Mouse (Mus musculus) erythroblast, embryonic 14.5 days (primary cell): ENCODE measurements around the gene Mcts2. TPM values are rescaled to one million over a fixed set of nuclear protein-coding genes. Genes with fewer than 3 reads are reported as not detected.

Experiments used
- H3K27me3 ChIP-seq: 2 replicates; pipeline ENCODE4 v1.6.1; 2012; ENCODE audit warnings: inconsistent platforms; ENCODE audit not compliant: control insufficient read depth
- H3K36me3 ChIP-seq: 2 replicates; pipeline ENCODE4 v1.6.1; 2012; ENCODE audit warnings: mild to moderate bottlenecking, inconsistent platforms; ENCODE audit not compliant: control insufficient read depth
- H3K4me1 ChIP-seq: 2 replicates; pipeline ENCODE4 v1.6.1; 2012; ENCODE audit warnings: inconsistent platforms; ENCODE audit not compliant: control insufficient read depth
- H3K4me3 ChIP-seq: replicated peaks from 2 replicates; pipeline ENCODE3; 2012; ENCODE audit warnings: moderate library complexity, mild to moderate bottlenecking, inconsistent platforms
- H3K9me3 ChIP-seq: 2 replicates; pipeline ENCODE4 v1.6.1; 2012; ENCODE audit warnings: low read length, inconsistent platforms, mixed read lengths; ENCODE audit not compliant: control insufficient read depth
- GATA1 ChIP-seq: IDR thresholded peaks from 2 replicates; pipeline ENCODE4 v1.6.1; 2012; ENCODE audit warnings: low read length, inconsistent platforms, mixed read lengths
- TAL1 ChIP-seq: IDR thresholded peaks from 3 replicates; pipeline ENCODE4 v1.6.1; 2012; ENCODE audit warnings: low read length, inconsistent platforms, mixed read lengths
- polyA plus RNA-seq: library from polyadenylated mRNA; stranded (reverse); fragments of >175 nt; gene quantifications from 2 replicates; pipeline ENCODE4 v1.2.3, GENCODE M21; 2012

Mcts2 gene
- polyA plus RNA-seq, 1 experiment = 0.30 TPM

- Histone ChIP-seq H3K4me3 (peak within 1 kb of the TSS; percentile 85), H3K4me1 (peaks cover 39% of the 10 kb centered on the region), H3K27me3 (peaks cover 2% of the 10 kb centered on the region; the same call in 1 of the 2 replicates), H3K9me3 (no peaks in the 10 kb centered on the region), H3K36me3 (peaks cover 20% of the 10 kb centered on the region)
- TF ChIP-seq GATA1 (no peak), TAL1 (no peak)
Observed at GRCm38 (mm10) chr2:152669256-152669638, 17.6 kb upstream of the Mcts2 start, which contains the start of gene H13. H13 (plus strand) TSS chr2:152669461.

- Histone ChIP-seq H3K4me3 (peak overlapping the region; percentile 85), H3K36me3 (peaks cover 22% of the 10 kb centered on the region), H3K27me3 (peaks cover 2% of the 10 kb centered on the region; the same call in 1 of the 2 replicates), H3K9me3 (no peaks in the 10 kb centered on the region), H3K4me1 (peaks cover 39% of the 10 kb centered on the region)
- TF ChIP-seq GATA1 (no peak), TAL1 (no peak)
Observed at GRCm38 (mm10) chr2:152669639-152670484, 17.0 kb upstream of the Mcts2 start.

GRCm38 (mm10) chr2:152670983-152671641 is 15.7 kb upstream of the Mcts2 start:
- Histone ChIP-seq H3K9me3 (no peaks in the 10 kb centered on the region), H3K4me3 (peak overlapping the region; percentile 85), H3K27me3 (no peaks in the 10 kb centered on the region), H3K4me1 (peaks cover 39% of the 10 kb centered on the region), H3K36me3 (peaks cover 34% of the 10 kb centered on the region)
- TF ChIP-seq TAL1 = no peak
- no peak for TF ChIP-seq GATA1

- TF ChIP-seq GATA1 (no peak), TAL1 (no peak)
- H3K36me3 ChIP-seq = peaks cover 39% of the 10 kb centered on the region
- H3K4me1 ChIP-seq = peaks cover 39% of the 10 kb centered on the region
- H3K27me3 ChIP-seq = no peaks in the 10 kb centered on the region
- H3K9me3 ChIP-seq = no peaks in the 10 kb centered on the region
- no peak overlapping the region for H3K4me3 ChIP-seq
Observed at GRCm38 (mm10) chr2:152671642-152671999, 15.2 kb upstream of the Mcts2 start.

- TF ChIP-seq TAL1 = no peak
- TF ChIP-seq GATA1 = no peak
- peaks cover 43% of the 10 kb centered on the region for H3K36me3 ChIP-seq
- no peaks in the 10 kb centered on the region for H3K27me3 ChIP-seq
- no peak overlapping the region for H3K4me3 ChIP-seq
- H3K9me3 ChIP-seq = no peaks in the 10 kb centered on the region
- peaks cover 39% of the 10 kb centered on the region for H3K4me1 ChIP-seq
Observed at GRCm38 (mm10) chr2:152672166-152672565, 14.7 kb upstream of the Mcts2 start.

- Histone ChIP-seq H3K36me3 (peaks cover 62% of the 10 kb centered on the region), H3K9me3 (no peaks in the 10 kb centered on the region), H3K4me3 (no peak overlapping the region), H3K27me3 (no peaks in the 10 kb centered on the region), H3K4me1 (peaks cover 37% of the 10 kb centered on the region)
- TF ChIP-seq TAL1 (no peak), GATA1 (no peak)
Observed at GRCm38 (mm10) chr2:152674148-152674547, 12.7 kb upstream of the Mcts2 start.

- H3K27me3 ChIP-seq = no peaks in the 10 kb centered on the region
- TF ChIP-seq GATA1 (no peak), TAL1 (no peak)
- no peaks in the 10 kb centered on the region for H3K9me3 ChIP-seq
- peaks cover 74% of the 10 kb centered on the region for H3K36me3 ChIP-seq
- H3K4me1 ChIP-seq = peaks cover 26% of the 10 kb centered on the region
- H3K4me3 ChIP-seq = no peak overlapping the region
Observed at GRCm38 (mm10) chr2:152675252-152675791, 11.5 kb upstream of the Mcts2 start.

- Histone ChIP-seq H3K27me3 (no peaks in the 10 kb centered on the region), H3K36me3 (peaks cover 87% of the 10 kb centered on the region), H3K4me1 (peaks cover 2% of the 10 kb centered on the region), H3K4me3 (no peak overlapping the region), H3K9me3 (no peaks in the 10 kb centered on the region)
- TF ChIP-seq TAL1 = no peak
- TF ChIP-seq GATA1 = no peak
Observed at GRCm38 (mm10) chr2:152678302-152678701, 8.5 kb upstream of the Mcts2 start.

GRCm38 (mm10) chr2:152678925-152679324 is 7.9 kb upstream of the Mcts2 start:
- TF ChIP-seq TAL1 (no peak), GATA1 (no peak)
- no peak overlapping the region for H3K4me3 ChIP-seq
- no peaks in the 10 kb centered on the region for H3K9me3 ChIP-seq
- H3K27me3 ChIP-seq = no peaks in the 10 kb centered on the region
- H3K4me1 ChIP-seq = peaks cover 2% of the 10 kb centered on the region
- peaks cover 93% of the 10 kb centered on the region for H3K36me3 ChIP-seq
